Mouse (Mus musculus) embryonic facial prominence, embryonic 10.5 days (tissue): Measurements from ENCODE around the gene Eid1. TPM values are rescaled to one million over a fixed set of nuclear protein-coding genes. Genes with fewer than 3 reads are reported as not detected.

ENCODE experiments used
- DNase-seq: peaks from one replicate; pipeline ENCODE4 v3.0.0-alpha.2; 2017; ENCODE audit warnings: low spot score
- H3K27ac ChIP-seq: fragments of 300-500 bp; sonication (generic); replicated peaks from 2 replicates; pipeline ENCODE4 v1.5.1; 2016; ENCODE audit warnings: mild to moderate bottlenecking
- H3K27me3 ChIP-seq: fragments of 300-500 bp; sonication (generic); replicated peaks from 2 replicates; pipeline ENCODE4 v1.6.1; 2016; ENCODE audit warnings: low read depth, mild to moderate bottlenecking; ENCODE audit not compliant: poor library complexity, severe bottlenecking
- H3K36me3 ChIP-seq: fragments of 300-500 bp; sonication (generic); replicated peaks from 2 replicates; pipeline ENCODE4 v1.6.1; 2016; ENCODE audit warnings: mild to moderate bottlenecking, moderate library complexity
- H3K4me1 ChIP-seq: fragments of 300-500 bp; sonication (generic); 2 replicates; pipeline ENCODE4 v1.6.1; 2016
- H3K4me3 ChIP-seq: fragments of 300-500 bp; sonication (generic); 2 replicates; pipeline ENCODE4 v1.5.1; 2016; ENCODE audit warnings: mild to moderate bottlenecking, moderate library complexity
- H3K9me3 ChIP-seq: fragments of 300-500 bp; sonication (generic); 2 replicates; pipeline ENCODE4 v1.6.1; 2016; ENCODE audit warnings: mild to moderate bottlenecking
- WGBS: fragments of 180-500 bp; shearing (Covaris S2); methylation state at CpG from one replicate; pipeline ENCODE4 v1.1.7; 2016; 5-methylcytosine and 5-hydroxymethylcytosine counted together
- polyA plus RNA-seq: library from polyadenylated mRNA; unstranded; fragments of >200 nt; fragmentation: Nextera tagmentation; extraction: Ambion mirVana; gene quantifications from 2 replicates; pipeline ENCODE4 v1.2.1, GENCODE M21; 2016

Gene Eid1
- polyA plus RNA-seq, 1 experiment from 2014 or later: 136 TPM

GRCm38 (mm10) chr2:125683895-125684294 lies 11.0 kb downstream of the Eid1 start:
- Histone ChIP-seq H3K4me1 (peaks cover 22% of the 10 kb centered on the region), H3K36me3 (no peaks in the 10 kb centered on the region), H3K27ac (no peak overlapping the region), H3K27me3 (no peaks in the 10 kb centered on the region), H3K9me3 (no peaks in the 10 kb centered on the region), H3K4me3 (no peak overlapping the region)
- DNase-seq: no peak
- 85% methylated on average over 7 of the region's 7 CpGs for WGBS

DNA sequence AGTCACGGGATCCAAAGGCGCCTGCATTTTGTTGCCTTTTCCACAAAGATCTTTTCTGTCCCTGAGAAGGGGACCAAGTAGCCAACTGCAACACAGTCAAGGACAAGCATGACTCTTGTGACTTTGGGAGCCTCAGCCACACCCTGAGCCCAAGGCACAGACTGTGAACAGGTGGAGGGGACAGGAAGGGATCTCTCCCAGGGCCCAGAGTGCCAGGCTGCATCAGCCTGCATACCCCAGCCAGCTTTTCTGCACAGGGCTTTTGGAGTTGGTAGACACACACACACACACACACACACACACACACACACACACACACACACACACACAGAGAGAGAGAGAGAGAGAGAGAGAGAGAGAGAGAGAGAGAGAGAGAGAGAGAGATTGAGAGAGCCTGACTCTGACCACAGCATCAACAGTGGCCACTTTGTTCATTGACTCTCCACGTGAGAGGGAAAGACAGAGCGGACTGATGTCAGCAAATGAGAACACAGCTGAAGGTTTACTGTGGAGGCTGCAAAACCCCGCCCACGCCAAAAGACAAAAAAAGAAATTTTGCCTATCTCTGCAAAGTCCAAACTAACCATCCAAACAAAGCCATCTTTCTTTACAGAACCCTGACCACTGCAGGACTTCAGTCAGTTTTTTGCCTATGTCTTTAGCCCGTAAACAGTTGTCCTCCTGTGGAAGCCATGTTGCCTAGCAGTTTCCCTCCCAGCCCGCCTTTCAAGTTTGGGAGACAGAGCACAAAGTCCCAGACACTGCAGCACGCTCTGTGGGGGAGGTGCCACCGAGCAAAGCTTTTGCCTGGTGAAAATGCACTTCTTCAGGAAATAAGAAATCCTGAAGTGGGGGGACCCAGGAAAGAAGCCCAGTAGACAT lies 11.9 kb downstream of the Eid1 start:
- 51% methylated on average over 10 of the region's 10 CpGs for WGBS
- Histone ChIP-seq H3K36me3 (no peaks in the 10 kb centered on the region), H3K4me3 (no peak overlapping the region), H3K4me1 (peaks cover 22% of the 10 kb centered on the region), H3K9me3 (no peaks in the 10 kb centered on the region), H3K27ac (peak overlapping the region; percentile 68), H3K27me3 (no peaks in the 10 kb centered on the region)
- DNase-seq: peak; percentile 42

DNA sequence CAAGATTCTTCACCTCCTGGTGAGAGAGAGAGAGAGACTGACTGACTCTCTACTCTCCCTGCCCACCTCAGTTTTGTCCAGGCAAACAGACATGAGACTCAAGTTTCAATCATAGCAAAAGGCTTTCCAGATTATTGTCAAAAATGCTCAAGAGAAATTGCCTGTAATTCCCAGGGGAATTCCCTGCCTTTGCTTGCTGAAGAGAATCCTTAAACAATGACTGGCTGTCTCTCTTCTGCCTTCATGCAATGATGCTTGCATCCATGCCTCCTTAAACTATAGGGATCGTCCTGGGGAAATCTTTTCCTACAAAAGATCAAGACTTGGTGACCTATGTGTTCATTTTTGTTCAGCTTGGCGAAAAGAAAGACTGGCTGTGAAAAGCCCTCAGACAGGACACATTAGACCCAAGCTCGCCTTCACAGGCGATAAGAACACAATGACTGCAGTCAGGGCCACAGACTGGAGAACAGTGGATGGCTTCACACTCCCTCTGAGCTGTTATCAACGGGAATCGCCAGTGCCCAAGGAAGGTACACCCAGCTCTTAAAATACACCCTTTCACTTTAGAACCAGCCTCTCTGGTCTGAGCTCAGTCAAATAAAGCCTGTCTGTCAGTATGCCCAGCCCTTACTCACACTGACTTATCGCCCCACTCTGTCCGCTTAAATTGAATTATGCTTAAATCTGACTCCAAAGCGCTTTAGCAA lies 12.7 kb downstream of the Eid1 start:
- Histone ChIP-seq H3K36me3 (no peaks in the 10 kb centered on the region), H3K4me3 (no peak overlapping the region), H3K27me3 (no peaks in the 10 kb centered on the region), H3K4me1 (peaks cover 22% of the 10 kb centered on the region), H3K9me3 (no peaks in the 10 kb centered on the region), H3K27ac (peak overlapping the region; percentile 68)
- peak; percentile 21 for DNase-seq
- WGBS: 44% methylated on average over 9 of the region's 9 CpGs

- Histone ChIP-seq H3K36me3 (no peaks in the 10 kb centered on the region), H3K27ac (no peak overlapping the region), H3K4me1 (peaks cover 6% of the 10 kb centered on the region; the same call in 1 of the 2 replicates), H3K9me3 (no peaks in the 10 kb centered on the region), H3K27me3 (no peaks in the 10 kb centered on the region), H3K4me3 (no peak overlapping the region)
- WGBS: 58% methylated on average over 2 of the region's 2 CpGs
- no peak for DNase-seq
Observed at GRCm38 (mm10) chr2:125692010-125692409, 19.1 kb downstream of the Eid1 start.

DNA sequence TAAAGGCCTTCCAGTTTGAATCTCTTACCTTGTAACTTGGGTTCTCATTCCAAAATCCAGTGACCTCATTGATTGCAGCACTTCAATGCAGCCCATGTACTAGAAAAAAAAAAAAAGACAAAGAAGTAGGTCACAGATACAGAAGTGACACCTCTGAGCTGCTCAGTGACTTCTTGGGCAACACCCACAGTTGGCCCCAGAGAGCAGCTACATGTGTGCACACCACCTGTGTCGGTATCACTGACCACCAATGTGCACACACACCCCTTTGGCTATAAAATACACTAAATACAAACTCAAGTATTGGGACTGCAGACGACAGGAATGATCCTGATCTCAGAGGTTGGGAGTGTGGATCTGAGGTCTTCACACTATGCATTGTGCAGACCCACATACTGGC lies 21.9 kb downstream of the Eid1 start:
- Histone ChIP-seq H3K27me3 (no peaks in the 10 kb centered on the region), H3K9me3 (no peaks in the 10 kb centered on the region), H3K4me1 (peaks cover 6% of the 10 kb centered on the region; the same call in 1 of the 2 replicates), H3K36me3 (no peaks in the 10 kb centered on the region), H3K27ac (no peak overlapping the region), H3K4me3 (no peak overlapping the region)
- WGBS: 90% methylated on average over 2 of the region's 2 CpGs
- DNase-seq: no peak

DNA sequence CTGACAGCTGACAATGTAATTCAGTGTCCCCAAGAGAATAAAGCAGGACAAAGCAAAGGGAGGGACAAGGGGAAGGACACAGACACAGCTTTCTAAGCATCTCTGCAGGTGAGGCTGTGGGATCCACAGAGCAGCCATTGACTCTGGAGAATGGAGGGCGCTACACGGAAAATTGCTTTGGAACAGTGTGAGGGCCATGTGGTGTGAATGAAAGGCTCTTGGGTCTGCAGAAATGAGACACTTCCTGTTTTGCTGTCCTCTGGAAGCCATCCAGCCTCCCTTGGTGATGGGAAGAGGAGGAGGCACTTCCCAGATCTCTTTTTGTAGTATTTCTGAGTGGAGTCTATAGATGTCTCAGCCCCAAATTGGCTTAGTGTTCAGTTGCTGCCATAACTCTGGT lies 23.3 kb downstream of the Eid1 start:
- no peak for DNase-seq
- Histone ChIP-seq H3K4me3 (no peak overlapping the region), H3K27ac (no peak overlapping the region), H3K4me1 (peaks cover 6% of the 10 kb centered on the region; the same call in 1 of the 2 replicates), H3K27me3 (no peaks in the 10 kb centered on the region), H3K9me3 (no peaks in the 10 kb centered on the region), H3K36me3 (no peaks in the 10 kb centered on the region)
- 60% methylated on average over 2 of the region's 2 CpGs for WGBS

DNA sequence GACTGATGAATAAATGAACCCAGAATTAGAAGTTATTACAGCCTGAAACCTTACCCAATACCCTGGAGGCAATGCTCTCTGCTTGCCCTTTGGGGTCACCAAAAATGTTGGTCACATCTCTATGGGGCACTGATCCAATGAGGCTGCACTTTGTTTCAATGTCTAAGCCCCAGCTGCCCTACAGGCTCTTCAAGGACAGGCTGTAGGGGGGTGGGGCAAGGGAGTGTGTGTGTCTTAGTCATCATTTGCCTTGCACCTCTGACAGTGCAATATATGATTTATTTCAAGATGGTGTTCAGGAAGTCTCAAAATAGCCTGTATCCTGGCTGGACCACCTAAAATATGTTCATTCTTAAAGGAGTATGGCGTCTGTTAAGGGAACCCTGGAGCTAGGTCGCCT lies 28.7 kb downstream of the Eid1 start:
- no peaks in the 10 kb centered on the region for H3K27me3 ChIP-seq
- peaks cover 11% of the 10 kb centered on the region for H3K4me1 ChIP-seq
- WGBS: 86% methylated on average over 2 of the region's 2 CpGs
- no peak for DNase-seq
- no peaks in the 10 kb centered on the region for H3K36me3 ChIP-seq
- no peak overlapping the region for H3K4me3 ChIP-seq
- no peaks in the 10 kb centered on the region for H3K9me3 ChIP-seq
- H3K27ac ChIP-seq: no peak overlapping the region

DNA sequence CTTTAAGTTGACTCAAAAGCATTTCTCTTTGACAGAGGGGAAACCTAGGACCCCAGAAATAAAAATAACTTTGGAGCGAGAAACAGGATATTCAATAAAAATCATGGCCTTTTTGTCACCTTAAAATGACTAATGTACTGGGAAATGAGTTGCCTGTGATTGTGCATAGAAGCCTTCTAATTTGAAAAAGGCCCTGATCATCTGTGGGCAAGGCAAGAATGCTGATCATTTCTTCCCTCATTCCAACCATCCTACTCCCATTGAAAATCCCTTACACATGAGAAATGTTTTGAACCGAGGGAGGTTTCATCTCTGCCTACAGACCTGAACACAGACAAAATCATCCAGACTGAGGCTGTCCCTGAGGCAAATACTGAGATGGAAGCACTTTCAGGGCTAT lies 30.0 kb downstream of the Eid1 start:
- H3K4me3 ChIP-seq: no peak overlapping the region
- 85% methylated on average over 2 of the region's 2 CpGs for WGBS
- DNase-seq: no peak
- no peak overlapping the region for H3K27ac ChIP-seq
- no peaks in the 10 kb centered on the region for H3K27me3 ChIP-seq
- H3K9me3 ChIP-seq: no peaks in the 10 kb centered on the region
- no peaks in the 10 kb centered on the region for H3K36me3 ChIP-seq
- peaks cover 11% of the 10 kb centered on the region for H3K4me1 ChIP-seq

DNA sequence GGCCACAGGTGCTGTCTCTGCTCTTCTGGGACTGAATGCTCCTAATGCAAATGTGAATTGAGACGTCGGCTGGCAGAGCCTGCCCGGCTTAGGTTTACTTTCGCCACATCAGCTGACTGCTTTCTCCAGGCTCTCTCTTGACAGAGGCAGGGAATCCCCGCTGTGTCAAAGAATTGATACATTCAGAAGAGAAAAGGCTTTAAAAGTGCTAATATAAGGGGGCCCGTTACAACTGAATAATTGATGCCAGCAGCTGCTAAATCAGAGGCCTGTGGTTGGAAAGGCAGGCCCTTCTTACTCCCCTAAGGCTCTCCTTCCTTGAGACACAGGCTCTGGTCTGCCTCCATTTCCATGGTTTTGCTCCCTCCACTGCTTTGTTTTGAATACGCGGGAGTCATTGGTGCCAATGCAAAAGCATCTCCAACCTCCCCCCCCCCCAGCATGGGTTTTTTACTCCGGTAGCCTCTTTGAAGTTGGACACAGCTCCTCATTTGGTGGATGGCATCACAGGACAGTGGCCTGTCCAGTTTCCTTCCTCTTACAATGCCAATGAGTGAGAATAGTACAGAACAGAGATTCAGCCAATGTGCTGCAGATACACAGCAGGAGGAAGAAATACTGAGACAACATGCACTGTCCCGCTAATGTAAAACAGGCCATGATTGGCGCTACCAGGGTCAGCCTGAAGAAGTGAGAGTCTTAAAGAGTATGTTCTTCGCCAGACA lies 32.2 kb downstream of the Eid1 start:
- Histone ChIP-seq H3K27ac (no peak overlapping the region), H3K4me1 (peaks cover 11% of the 10 kb centered on the region), H3K36me3 (no peaks in the 10 kb centered on the region), H3K4me3 (no peak overlapping the region), H3K27me3 (no peaks in the 10 kb centered on the region), H3K9me3 (no peaks in the 10 kb centered on the region)
- no peak for DNase-seq
- 40% methylated on average over 12 of the region's 12 CpGs for WGBS

DNA sequence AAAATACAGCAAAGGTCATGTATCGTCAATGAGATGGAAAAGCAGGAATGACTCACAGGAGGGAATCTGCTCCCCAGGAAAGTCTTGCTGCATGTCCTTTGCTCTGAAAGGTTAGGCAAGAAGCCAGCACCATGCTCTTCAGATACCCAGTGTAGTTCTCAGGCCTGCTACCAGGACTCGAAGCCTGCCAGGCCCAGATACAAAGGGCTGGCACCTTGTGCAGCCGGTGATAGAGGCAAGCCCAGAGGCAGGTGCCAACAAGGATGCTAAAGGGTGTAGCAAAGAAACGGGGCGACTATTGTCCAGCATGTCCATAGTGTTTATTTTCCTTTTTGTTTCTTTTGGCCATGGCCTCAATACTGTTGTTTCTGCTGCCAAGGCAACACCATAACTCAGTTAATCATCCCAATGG lies 33.6 kb downstream of the Eid1 start:
- Histone ChIP-seq H3K9me3 (no peaks in the 10 kb centered on the region), H3K4me1 (peaks cover 10% of the 10 kb centered on the region), H3K4me3 (no peak overlapping the region), H3K27me3 (no peaks in the 10 kb centered on the region), H3K27ac (no peak overlapping the region), H3K36me3 (no peaks in the 10 kb centered on the region)
- no peak for DNase-seq
- 83% methylated on average over 5 of the region's 5 CpGs for WGBS

DNA sequence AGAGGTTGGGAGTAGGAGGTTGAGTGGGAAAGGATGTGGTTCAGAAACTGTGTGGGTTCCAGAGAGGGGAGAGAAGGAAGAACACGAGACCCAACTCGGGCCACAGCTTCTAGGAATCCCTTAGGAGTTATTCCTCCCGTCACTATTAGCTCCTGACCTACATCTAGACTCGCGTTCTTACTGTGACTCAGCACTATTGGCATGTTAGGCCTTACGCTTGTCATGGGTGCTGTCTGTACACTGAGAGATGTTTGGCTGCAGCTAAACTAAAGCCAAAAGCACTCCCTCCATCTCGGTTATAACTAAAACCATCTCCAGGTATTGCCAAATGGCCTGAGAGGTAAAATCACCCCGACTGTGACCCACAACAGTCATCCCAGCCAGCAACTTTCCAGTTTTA lies 43.7 kb downstream of the Eid1 start:
- Histone ChIP-seq H3K4me3 (no peak overlapping the region), H3K36me3 (no peaks in the 10 kb centered on the region), H3K27ac (no peak overlapping the region), H3K27me3 (peaks cover 23% of the 10 kb centered on the region), H3K4me1 (no peaks in the 10 kb centered on the region), H3K9me3 (no peaks in the 10 kb centered on the region)
- no peak for DNase-seq
- WGBS: 90% methylated on average over 8 of the region's 8 CpGs

GRCm38 (mm10) chr2:125723086-125723407 lies 50.2 kb downstream of the Eid1 start:
- H3K9me3 ChIP-seq: no peaks in the 10 kb centered on the region
- peak overlapping the region; percentile 71 for H3K27ac ChIP-seq
- no peaks in the 10 kb centered on the region for H3K36me3 ChIP-seq
- H3K4me3 ChIP-seq: peak overlapping the region; percentile 72
- peaks cover 79% of the 10 kb centered on the region for H3K27me3 ChIP-seq
- DNase-seq: no peak
- peaks cover 26% of the 10 kb centered on the region for H3K4me1 ChIP-seq
- 3% methylated on average over 18 of the region's 18 CpGs for WGBS
